Mouse (Mus musculus): ENCODE results near the gene Tubal3.
"Not testable (repeated sequence)": the region's sequence is repeated elsewhere in the genome, so short reads cannot be mapped to it uniquely, and the experiment has no call there.

Gene Tubal3

DNA sequence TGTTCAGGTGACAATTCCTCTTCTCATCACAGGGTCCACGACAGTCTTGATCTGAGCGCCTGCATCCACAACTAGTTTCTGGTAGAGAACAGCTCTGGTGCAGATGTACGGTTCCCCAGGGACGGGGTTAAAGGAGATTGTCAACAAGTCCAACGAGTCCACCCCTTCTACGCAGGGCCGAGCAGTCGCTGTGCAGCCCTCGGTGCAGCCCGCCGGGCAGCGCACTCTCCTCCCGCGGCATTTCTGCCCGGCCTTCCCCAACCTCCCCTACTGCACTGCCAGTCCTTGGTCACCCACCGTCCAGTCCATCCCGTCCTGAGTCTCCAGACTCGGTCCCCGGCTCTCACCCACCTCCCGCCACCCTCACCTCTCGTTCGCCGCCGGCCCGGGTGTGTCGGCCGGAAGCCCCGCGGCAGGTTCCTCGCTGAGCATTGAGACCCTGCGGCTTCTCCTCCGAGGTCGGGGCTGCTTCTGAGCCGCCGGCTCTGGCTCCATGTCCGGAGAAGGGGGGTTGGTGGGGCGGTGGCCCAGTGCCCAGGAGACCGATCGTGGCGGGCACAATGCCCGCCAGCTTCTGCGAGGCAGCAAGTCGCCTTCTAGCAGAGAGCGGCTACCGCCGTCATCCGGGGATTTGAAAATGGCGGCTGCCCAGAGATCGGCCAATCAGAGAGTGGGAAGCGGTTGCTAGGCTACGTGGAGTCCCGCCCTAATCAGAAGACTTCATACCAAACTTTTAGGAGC, at the start of gene Tubal3, which contains the start of gene Net1:
Gene Tubal3 (plus strand): TSS at position 704 of the 741 bp plus-strand sequence.
Gene Net1 (minus strand): TSS at position 650 of the 741 bp plus-strand sequence.
- DNase-seq, result peak; percentile 80

DNA sequence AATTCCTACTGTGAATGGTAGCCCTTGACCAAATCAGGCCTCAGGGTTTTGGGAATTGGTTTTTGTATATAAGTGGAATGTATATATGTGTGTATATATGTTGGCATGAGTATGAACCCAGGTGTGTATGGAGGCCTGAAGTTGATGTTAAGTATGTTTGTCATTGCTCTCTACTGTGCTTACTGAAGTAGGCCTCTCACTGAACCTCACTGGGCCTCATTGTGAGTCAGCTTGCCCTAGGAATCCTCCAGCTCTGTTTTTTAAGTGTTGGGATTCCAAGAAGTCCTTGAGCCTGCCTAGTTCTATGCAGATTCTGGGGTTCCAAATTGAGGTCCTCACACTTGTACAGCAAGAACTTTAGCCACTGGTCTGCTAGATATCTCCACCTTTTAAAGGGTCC, 48.2 kb upstream of the Tubal3 start:
- DNase-seq, result no peak

DNA sequence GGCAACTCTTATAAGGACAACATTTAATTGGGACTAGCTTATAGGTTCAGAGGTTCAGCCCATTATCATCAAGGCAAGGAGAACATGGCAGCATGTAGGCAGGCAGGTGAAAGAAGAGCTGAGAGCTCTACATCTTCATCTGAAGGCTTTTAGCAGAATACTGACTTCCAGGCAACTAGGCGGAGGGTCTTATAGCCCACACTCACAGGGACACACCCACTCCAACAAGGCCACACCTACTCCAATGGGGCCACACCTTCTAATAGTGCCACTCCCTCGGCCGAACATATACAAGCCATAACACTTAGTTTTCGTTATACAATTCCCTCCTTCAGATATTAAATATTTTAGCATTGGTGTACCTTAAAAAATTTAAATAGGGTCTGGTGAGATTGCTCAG, 45.2 kb upstream of the Tubal3 start:
- DNase-seq, result no peak

GRCm38 (mm10) chr13:3876448-3876847, 41.6 kb upstream of the Tubal3 start:
- DNase-seq, result no peak

DNA sequence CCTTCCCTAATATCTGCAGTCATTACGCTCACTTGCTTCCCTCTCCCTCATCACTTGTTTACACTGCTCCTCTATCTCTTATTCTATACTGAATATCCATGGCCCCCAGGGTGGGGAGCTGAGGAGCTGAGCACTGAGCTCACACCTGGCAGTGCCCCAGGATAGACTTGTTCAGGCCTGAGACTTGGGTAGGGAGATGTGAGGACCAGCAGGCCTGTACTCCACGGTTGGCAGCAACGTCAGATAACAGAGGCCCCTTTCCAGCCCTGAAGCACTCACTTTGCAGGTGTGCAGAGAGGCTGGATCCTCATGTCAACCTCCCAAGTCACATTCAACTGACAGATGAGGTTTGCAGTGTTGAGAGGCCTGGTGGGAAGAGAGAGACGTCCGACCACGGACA, 40.9 kb upstream of the Tubal3 start:
- DNase-seq, result no peak

- no peak for DNase-seq
Measured at GRCm38 (mm10) chr13:3877679-3878220, 40.3 kb upstream of the Tubal3 start.

GRCm38 (mm10) chr13:3886663-3887062, 31.4 kb upstream of the Tubal3 start:
- DNase-seq, result no peak

GRCm38 (mm10) chr13:3889111-3889510, 29.0 kb upstream of the Tubal3 start:
- no peak for DNase-seq

DNA sequence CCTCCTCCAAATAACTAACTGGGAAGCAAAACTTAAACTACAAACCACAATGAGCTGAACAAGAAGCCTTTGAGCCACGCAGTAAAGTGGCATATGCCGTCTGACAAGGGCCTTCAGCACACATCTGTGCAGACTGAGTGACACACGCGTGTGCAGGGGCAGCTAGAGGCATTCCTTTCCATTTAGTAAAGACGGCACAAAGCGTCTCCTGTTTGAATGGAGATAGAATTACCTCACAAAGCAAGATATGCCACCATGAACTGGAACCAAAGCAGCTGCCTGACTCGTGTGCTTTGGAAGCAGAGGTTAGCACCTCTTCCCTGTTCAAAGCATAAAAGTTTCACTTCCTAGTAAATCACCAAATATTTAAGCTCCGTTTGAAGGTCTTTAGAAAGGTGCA, 28.0 kb upstream of the Tubal3 start:
- no peak for DNase-seq

GRCm38 (mm10) chr13:3891479-3892087, 26.5 kb upstream of the Tubal3 start:
- no peak for DNase-seq

DNA sequence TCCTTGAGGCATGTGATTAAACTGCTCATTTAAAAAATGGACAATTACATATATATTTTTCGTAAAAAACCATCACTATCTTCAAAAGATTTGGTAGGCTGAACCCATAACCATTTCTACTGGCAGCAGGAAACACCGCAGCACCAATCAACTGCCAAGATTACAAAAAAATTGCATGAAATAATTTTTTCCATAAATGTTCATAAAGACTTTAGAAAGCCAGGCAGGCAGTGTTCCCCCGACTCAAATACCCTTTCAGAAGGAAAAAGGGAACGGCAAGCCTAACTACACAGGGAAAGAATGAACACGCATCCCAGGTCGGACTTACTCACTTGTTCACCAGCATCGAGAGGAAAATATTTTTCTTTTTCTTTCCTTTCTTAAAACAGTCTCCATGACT, 25.5 kb upstream of the Tubal3 start:
- DNase-seq, result no peak

DNA sequence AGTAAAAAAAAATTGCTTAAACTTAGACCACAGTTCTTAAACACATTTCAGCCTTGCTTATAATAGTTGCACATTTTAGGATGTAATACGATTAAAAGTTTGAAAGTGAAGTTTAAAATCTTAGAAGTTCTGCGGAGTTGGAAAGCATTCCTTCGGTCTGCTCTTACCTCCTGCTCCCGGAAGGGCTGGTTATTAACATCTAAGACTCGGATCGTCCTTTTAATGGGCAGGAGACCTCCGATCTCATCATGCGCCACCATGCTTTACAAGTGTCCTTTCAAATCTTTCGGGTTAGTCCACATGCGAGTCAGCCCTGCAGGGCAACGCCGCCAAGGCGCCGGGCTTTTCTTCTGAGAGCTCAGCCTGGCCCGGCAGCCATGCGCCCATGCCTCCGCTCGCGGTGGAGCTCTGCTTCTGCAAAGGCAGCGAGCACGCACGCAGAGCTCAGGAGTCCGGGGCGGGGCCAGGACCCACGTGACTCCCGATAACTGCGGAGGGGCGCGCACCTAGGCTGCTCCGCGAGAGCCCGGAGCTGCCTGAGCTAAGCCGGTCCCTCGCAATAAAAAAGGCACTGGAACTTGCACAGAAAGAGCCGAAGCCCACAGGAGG, 24.8 kb upstream of the Tubal3 start:
- DNase-seq, result peak; percentile 83

GRCm38 (mm10) chr13:3894549-3894948, 23.5 kb upstream of the Tubal3 start:
- no peak for DNase-seq

DNA sequence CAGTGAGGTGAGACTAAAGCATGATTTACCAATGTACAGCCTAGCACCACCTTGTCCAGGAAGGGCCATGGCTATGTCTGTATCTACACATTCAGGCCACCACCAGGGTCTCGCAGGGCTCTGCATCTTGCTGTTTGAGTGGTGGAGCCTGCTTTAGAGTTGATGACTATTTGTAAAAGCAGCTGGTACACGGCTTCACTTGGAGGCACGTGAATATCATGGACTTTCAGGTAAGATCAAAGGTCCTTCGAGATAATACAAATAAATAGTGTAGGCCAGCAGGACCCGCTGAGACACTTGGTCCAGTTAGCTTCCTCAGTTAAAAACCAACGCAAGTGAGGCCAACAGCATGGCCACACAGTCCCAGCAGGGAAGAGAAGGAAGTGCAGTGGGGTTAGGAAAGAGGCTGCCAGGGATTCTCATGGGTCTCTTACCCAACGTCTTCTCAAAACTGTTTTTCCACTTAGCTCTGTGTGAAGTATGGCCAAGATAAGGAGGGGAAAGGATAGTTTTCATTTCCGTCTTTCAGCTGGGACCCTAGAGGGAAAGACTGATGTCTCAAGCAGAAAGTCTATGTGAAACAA, 22.6 kb upstream of the Tubal3 start:
- no peak for DNase-seq

DNA sequence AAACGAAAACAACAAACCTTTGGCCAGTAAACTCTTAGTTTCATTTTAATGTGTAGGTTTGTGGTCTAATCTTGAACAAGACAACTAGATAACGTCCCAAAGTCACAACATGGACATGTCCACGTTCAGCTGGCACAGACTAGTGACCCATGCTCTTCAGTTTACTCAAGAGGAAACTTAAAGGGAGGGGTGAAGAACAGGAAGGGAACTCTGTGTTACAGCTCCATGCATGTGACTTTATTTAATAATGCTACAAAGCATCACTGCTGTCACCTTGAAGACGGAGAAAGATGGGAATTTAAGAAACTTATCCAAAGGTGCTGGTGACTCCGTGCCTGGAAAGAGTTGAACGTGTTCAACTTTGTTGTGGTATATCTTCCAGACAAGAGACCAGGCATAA, 22.0 kb upstream of the Tubal3 start:
- DNase-seq, result no peak

DNA sequence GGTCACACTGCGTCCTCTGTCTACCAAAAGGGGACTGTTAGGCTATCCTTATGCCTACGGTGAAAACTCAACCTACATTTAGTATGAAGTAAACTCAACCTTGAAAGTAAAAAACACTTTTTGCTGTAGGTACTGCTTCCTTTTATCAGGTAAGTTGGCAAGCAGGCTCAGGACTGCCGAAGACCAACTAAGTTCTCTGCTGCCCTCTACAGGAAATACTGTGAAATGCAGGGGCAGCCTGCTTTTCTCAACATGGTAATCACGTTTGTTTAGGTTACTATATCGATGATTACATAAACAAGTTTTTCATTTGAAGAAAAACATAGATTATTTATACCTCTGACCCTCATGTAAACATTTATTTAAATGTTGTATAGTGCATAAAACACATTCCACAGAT, 21.2 kb upstream of the Tubal3 start:
- peak; percentile 65 for DNase-seq

DNA sequence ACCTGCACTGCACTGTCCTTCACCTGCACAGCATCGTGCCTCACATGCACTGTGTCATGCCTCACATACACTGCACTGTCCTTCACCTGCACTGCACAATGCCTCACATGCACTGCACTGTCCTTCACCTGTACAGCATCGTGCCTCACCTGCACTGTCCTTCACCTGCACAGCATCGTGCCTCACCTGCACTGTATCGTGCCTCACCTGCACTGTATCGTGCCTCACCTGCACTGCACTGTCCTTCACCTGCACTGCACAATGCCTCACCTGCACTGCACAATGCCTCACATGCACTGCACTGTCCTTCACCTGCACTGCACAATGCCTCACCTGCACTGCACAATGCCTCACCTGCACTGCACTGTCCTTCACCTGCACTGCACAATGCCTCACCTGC, 19.9 kb upstream of the Tubal3 start:
- DNase-seq, result not testable (repeated sequence)

DNA sequence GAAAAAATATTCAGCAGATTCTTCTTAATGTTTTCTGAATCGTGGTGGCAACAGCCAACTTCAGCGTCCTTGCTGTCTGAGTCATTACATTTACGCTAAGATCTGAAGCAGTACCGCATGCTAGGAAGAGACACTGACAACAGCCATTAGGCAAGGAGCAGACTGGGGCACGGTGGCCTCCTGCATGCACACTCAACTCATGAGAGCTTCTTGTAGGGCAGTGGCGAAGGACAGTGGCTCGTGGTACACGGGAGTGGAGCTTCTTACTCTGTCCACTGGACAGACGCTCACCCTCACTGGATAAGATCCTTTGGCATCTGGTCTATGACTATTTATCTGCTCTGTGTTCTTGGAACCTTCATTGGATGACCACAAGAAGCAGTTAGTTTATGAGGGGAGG, 18.8 kb upstream of the Tubal3 start:
- DNase-seq, result no peak

GRCm38 (mm10) chr13:3907151-3907696, 10.8 kb upstream of the Tubal3 start:
- no peak for DNase-seq

GRCm38 (mm10) chr13:3908262-3908661, 9.8 kb upstream of the Tubal3 start:
- DNase-seq, result no peak

GRCm38 (mm10) chr13:3910356-3910755, 7.7 kb upstream of the Tubal3 start:
- no peak for DNase-seq

DNA sequence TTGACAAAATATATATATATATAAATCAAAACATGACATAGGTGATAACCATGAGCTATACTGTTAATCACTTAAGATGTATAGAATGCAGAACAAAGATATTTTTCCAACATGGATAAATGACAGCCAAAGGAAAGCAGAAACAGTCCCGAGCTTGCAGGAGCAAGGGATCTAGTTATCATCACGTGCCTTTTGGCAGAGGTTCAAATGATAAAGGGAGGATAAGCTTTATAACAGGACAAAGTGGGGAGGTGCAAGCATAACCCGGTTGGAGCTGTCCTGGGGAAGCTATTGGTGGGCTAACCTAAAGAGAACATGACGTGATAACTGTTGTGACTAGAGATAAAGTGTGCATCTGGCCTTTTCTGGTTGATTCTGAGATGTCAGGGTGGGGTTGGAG, 4.6 kb upstream of the Tubal3 start:
- DNase-seq, result no peak

GRCm38 (mm10) chr13:3924483-3924882, 6.4 kb downstream of the Tubal3 start:
- DNase-seq, result no peak
